Mouse (Mus musculus): ENCODE data around the gene Ybx1.
"Not testable (repeated sequence)": the region's sequence is repeated elsewhere in the genome, so short reads cannot be mapped to it uniquely, and the experiment has no call there.

Ybx1 gene

GRCm38 (mm10) chr4:119294415-119295133 lies at the start of gene Ybx1:
Gene Ybx1 (minus strand): TSS chr4:119294604.
- peak; percentile 99 for DNase-seq

GRCm38 (mm10) chr4:119338861-119339361 lies 44.5 kb upstream of the Ybx1 start:
- peak; percentile 38 for DNase-seq

GRCm38 (mm10) chr4:119338422-119338821 lies 44.0 kb upstream of the Ybx1 start:
- no peak for DNase-seq

- DNase-seq = no peak
Measured at GRCm38 (mm10) chr4:119333487-119333886, 39.1 kb upstream of the Ybx1 start.

GRCm38 (mm10) chr4:119320896-119321550 lies 26.6 kb upstream of the Ybx1 start:
- DNase-seq = no peak

- peak; percentile 94 for DNase-seq
Measured at GRCm38 (mm10) chr4:119320131-119320830, 25.9 kb upstream of the Ybx1 start, which contains the start of gene Ppih. Gene Ppih (minus strand): TSS chr4:119320546.

GRCm38 (mm10) chr4:119313756-119314155 lies 19.4 kb upstream of the Ybx1 start:
- no peak for DNase-seq

GRCm38 (mm10) chr4:119305418-119305817 lies 11.0 kb upstream of the Ybx1 start:
- DNase-seq = no peak

GRCm38 (mm10) chr4:119303291-119303690 lies 8.9 kb upstream of the Ybx1 start:
- no peak for DNase-seq

GRCm38 (mm10) chr4:119301777-119302176 lies 7.4 kb upstream of the Ybx1 start:
- DNase-seq = no peak

GRCm38 (mm10) chr4:119300761-119301160 lies 6.4 kb upstream of the Ybx1 start:
- DNase-seq = no peak

GRCm38 (mm10) chr4:119297361-119297760 lies 3.0 kb upstream of the Ybx1 start:
- no peak for DNase-seq

GRCm38 (mm10) chr4:119295134-119295453 lies 690 bp upstream of the Ybx1 start:
- no peak for DNase-seq

- DNase-seq = no peak
Measured at GRCm38 (mm10) chr4:119293574-119294258, 688 bp downstream of the Ybx1 start.

GRCm38 (mm10) chr4:119292771-119293573 lies 1.4 kb downstream of the Ybx1 start:
- DNase-seq = peak; percentile 61

GRCm38 (mm10) chr4:119291921-119292320 lies 2.5 kb downstream of the Ybx1 start:
- DNase-seq = no peak

GRCm38 (mm10) chr4:119285336-119285735 lies 9.1 kb downstream of the Ybx1 start:
- no peak for DNase-seq

- DNase-seq = no peak
Measured at GRCm38 (mm10) chr4:119284861-119285260, 9.5 kb downstream of the Ybx1 start.

GRCm38 (mm10) chr4:119278784-119279183 lies 15.6 kb downstream of the Ybx1 start:
- DNase-seq = not testable (repeated sequence)

GRCm38 (mm10) chr4:119275726-119276125 lies 18.7 kb downstream of the Ybx1 start:
- no peak for DNase-seq

GRCm38 (mm10) chr4:119275226-119275625 lies 19.2 kb downstream of the Ybx1 start:
- no peak for DNase-seq

- no peak for DNase-seq
Measured at GRCm38 (mm10) chr4:119274627-119275026, 19.8 kb downstream of the Ybx1 start.
